Mouse (Mus musculus): ENCODE results near the gene Lurap1l. TPM values are rescaled to one million over a fixed set of nuclear protein-coding genes. Genes with fewer than 3 reads are reported as not detected.

Gene Lurap1l
- polyA plus RNA-seq, 1 experiment from 2014 or later = 3.9 TPM

GRCm38 (mm10) chr4:80949110-80949509 is 38.7 kb downstream of the Lurap1l start:
- no peaks in the 10 kb centered on the region for H3K27me3 ChIP-seq (replicated peaks; ENCODE audit: control insufficient read depth, insufficient read depth, low read length)
- no peaks in the 10 kb centered on the region for H3K9me3 ChIP-seq (ENCODE audit: control insufficient read depth, low read length)
- no peak for ATAC-seq (replicated peaks; ENCODE audit: low FRiP score)
- H3K4me2 ChIP-seq = no peak overlapping the region
- H3K36me3 ChIP-seq (ENCODE audit: control insufficient read depth, insufficient read depth, low read length) = no peaks in the 10 kb centered on the region
- no peak overlapping the region for H3K4me3 ChIP-seq (ENCODE audit: low read depth, low read length)
- H3K9ac ChIP-seq (ENCODE audit: low read depth, low read length) = no peak overlapping the region
- DNase-seq (ENCODE audit: low spot score) = no peak
- no peak overlapping the region for H3K27ac ChIP-seq (ENCODE audit: low read depth, low read length)
- peaks cover 3% of the 10 kb centered on the region; the same call in 1 of the 2 replicates for H3K4me1 ChIP-seq (replicated peaks; ENCODE audit: control insufficient read depth, insufficient read depth, low read length)

GRCm38 (mm10) chr4:80949720-80950119 is 39.3 kb downstream of the Lurap1l start:
- Histone ChIP-seq H3K27ac (ENCODE audit: low read depth, low read length) (no peak overlapping the region), H3K4me3 (ENCODE audit: low read depth, low read length) (no peak overlapping the region), H3K27me3 (replicated peaks; ENCODE audit: control insufficient read depth, insufficient read depth, low read length) (no peaks in the 10 kb centered on the region), H3K36me3 (ENCODE audit: control insufficient read depth, insufficient read depth, low read length) (no peaks in the 10 kb centered on the region), H3K4me1 (replicated peaks; ENCODE audit: control insufficient read depth, insufficient read depth, low read length) (peaks cover 3% of the 10 kb centered on the region; the same call in 1 of the 2 replicates), H3K9me3 (ENCODE audit: control insufficient read depth, low read length) (no peaks in the 10 kb centered on the region), H3K4me2 (no peak overlapping the region), H3K9ac (ENCODE audit: low read depth, low read length) (no peak overlapping the region)
- DNase-seq (ENCODE audit: low spot score) = no peak
- WGBS = 63% methylated on average over 2 of the region's 2 CpGs
- peak; percentile 63 for ATAC-seq (replicated peaks; ENCODE audit: low FRiP score)

GRCm38 (mm10) chr4:80950280-80950781 is 39.9 kb downstream of the Lurap1l start:
- Histone ChIP-seq H3K4me2 (no peak overlapping the region), H3K4me1 (replicated peaks; ENCODE audit: control insufficient read depth, insufficient read depth, low read length) (peaks cover 3% of the 10 kb centered on the region; the same call in 1 of the 2 replicates), H3K27ac (ENCODE audit: low read depth, low read length) (no peak overlapping the region; the same call in 1 of the 2 replicates)

GRCm38 (mm10) chr4:80952653-80953052 is 42.2 kb downstream of the Lurap1l start:
- Histone ChIP-seq H3K9me3 (ENCODE audit: control insufficient read depth, low read length) (no peaks in the 10 kb centered on the region), H3K4me3 (ENCODE audit: low read depth, low read length) (no peak overlapping the region), H3K27me3 (replicated peaks; ENCODE audit: control insufficient read depth, insufficient read depth, low read length) (no peaks in the 10 kb centered on the region), H3K27ac (ENCODE audit: low read depth, low read length) (no peak overlapping the region), H3K36me3 (ENCODE audit: control insufficient read depth, insufficient read depth, low read length) (no peaks in the 10 kb centered on the region), H3K4me2 (no peak overlapping the region), H3K4me1 (replicated peaks; ENCODE audit: control insufficient read depth, insufficient read depth, low read length) (peaks cover 3% of the 10 kb centered on the region; the same call in 1 of the 2 replicates), H3K9ac (ENCODE audit: low read depth, low read length) (no peak overlapping the region)
- WGBS = 71% methylated on average over 1 of the region's 1 CpGs
- ATAC-seq (replicated peaks; ENCODE audit: low FRiP score) (no peak), DNase-seq (ENCODE audit: low spot score) (no peak)

More at GRCm38 (mm10) chr4:80950280-80950781, 39.9 kb downstream of the Lurap1l start:
- no peak overlapping the region for H3K4me3 ChIP-seq (ENCODE audit: low read depth, low read length)
- no peaks in the 10 kb centered on the region for H3K27me3 ChIP-seq (replicated peaks; ENCODE audit: control insufficient read depth, insufficient read depth, low read length)
- no peaks in the 10 kb centered on the region for H3K9me3 ChIP-seq (ENCODE audit: control insufficient read depth, low read length)
- no peak overlapping the region for H3K9ac ChIP-seq (ENCODE audit: low read depth, low read length)
- no peak for DNase-seq (ENCODE audit: low spot score)
- ATAC-seq (replicated peaks; ENCODE audit: low FRiP score) = no peak
- H3K36me3 ChIP-seq (ENCODE audit: control insufficient read depth, insufficient read depth, low read length) = no peaks in the 10 kb centered on the region
- WGBS = 60% methylated on average over 8 of the region's 8 CpGs

GRCm38 (mm10) chr4:80955942-80956341 is 45.5 kb downstream of the Lurap1l start:
- Histone ChIP-seq H3K36me3 (ENCODE audit: control insufficient read depth, insufficient read depth, low read length) (no peaks in the 10 kb centered on the region), H3K4me1 (replicated peaks; ENCODE audit: control insufficient read depth, insufficient read depth, low read length) (no peaks in the 10 kb centered on the region), H3K4me2 (no peak overlapping the region), H3K9me3 (ENCODE audit: control insufficient read depth, low read length) (no peaks in the 10 kb centered on the region), H3K9ac (ENCODE audit: low read depth, low read length) (no peak overlapping the region), H3K4me3 (ENCODE audit: low read depth, low read length) (no peak overlapping the region), H3K27ac (ENCODE audit: low read depth, low read length) (no peak overlapping the region), H3K27me3 (replicated peaks; ENCODE audit: control insufficient read depth, insufficient read depth, low read length) (no peaks in the 10 kb centered on the region)
- 69% methylated on average over 2 of the region's 2 CpGs for WGBS
- ATAC-seq (replicated peaks; ENCODE audit: low FRiP score) (no peak), DNase-seq (ENCODE audit: low spot score) (no peak)

GRCm38 (mm10) chr4:80967526-80967925 is 57.1 kb downstream of the Lurap1l start:
- no peaks in the 10 kb centered on the region for H3K9me3 ChIP-seq (ENCODE audit: control insufficient read depth, low read length)
- H3K36me3 ChIP-seq (ENCODE audit: control insufficient read depth, insufficient read depth, low read length) = no peaks in the 10 kb centered on the region
- H3K4me3 ChIP-seq (ENCODE audit: low read depth, low read length) = no peak overlapping the region
- 91% methylated on average over 17 of the region's 17 CpGs for WGBS
- ATAC-seq (replicated peaks; ENCODE audit: low FRiP score) = no peak
- no peak overlapping the region for H3K27ac ChIP-seq (ENCODE audit: low read depth, low read length)
- H3K27me3 ChIP-seq (replicated peaks; ENCODE audit: control insufficient read depth, insufficient read depth, low read length) = no peaks in the 10 kb centered on the region
- no peak overlapping the region for H3K4me2 ChIP-seq
- H3K4me1 ChIP-seq (replicated peaks; ENCODE audit: control insufficient read depth, insufficient read depth, low read length) = no peaks in the 10 kb centered on the region
- DNase-seq (ENCODE audit: low spot score) = no peak
- no peak overlapping the region for H3K9ac ChIP-seq (ENCODE audit: low read depth, low read length)

GRCm38 (mm10) chr4:80971846-80972245 is 61.4 kb downstream of the Lurap1l start:
- Histone ChIP-seq H3K9ac (ENCODE audit: low read depth, low read length) (no peak overlapping the region), H3K4me1 (replicated peaks; ENCODE audit: control insufficient read depth, insufficient read depth, low read length) (no peaks in the 10 kb centered on the region), H3K27me3 (replicated peaks; ENCODE audit: control insufficient read depth, insufficient read depth, low read length) (no peaks in the 10 kb centered on the region), H3K9me3 (ENCODE audit: control insufficient read depth, low read length) (no peaks in the 10 kb centered on the region), H3K4me2 (no peak overlapping the region), H3K27ac (ENCODE audit: low read depth, low read length) (no peak overlapping the region), H3K4me3 (ENCODE audit: low read depth, low read length) (no peak overlapping the region), H3K36me3 (ENCODE audit: control insufficient read depth, insufficient read depth, low read length) (no peaks in the 10 kb centered on the region)
- no peak for DNase-seq (ENCODE audit: low spot score)
- ATAC-seq (replicated peaks; ENCODE audit: low FRiP score) = no peak
- WGBS = 43% methylated on average over 1 of the region's 1 CpGs

GRCm38 (mm10) chr4:80973896-80974295 is 63.5 kb downstream of the Lurap1l start:
- H3K27ac ChIP-seq (ENCODE audit: low read depth, low read length) = no peak overlapping the region
- ATAC-seq (replicated peaks; ENCODE audit: low FRiP score) = no peak
- no peak overlapping the region for H3K9ac ChIP-seq (ENCODE audit: low read depth, low read length)
- no peak overlapping the region for H3K4me3 ChIP-seq (ENCODE audit: low read depth, low read length)
- no peak for DNase-seq (ENCODE audit: low spot score)
- H3K4me2 ChIP-seq = no peak overlapping the region
- no peaks in the 10 kb centered on the region for H3K9me3 ChIP-seq (ENCODE audit: control insufficient read depth, low read length)
- no peaks in the 10 kb centered on the region for H3K27me3 ChIP-seq (replicated peaks; ENCODE audit: control insufficient read depth, insufficient read depth, low read length)
- H3K36me3 ChIP-seq (ENCODE audit: control insufficient read depth, insufficient read depth, low read length) = no peaks in the 10 kb centered on the region
- H3K4me1 ChIP-seq (replicated peaks; ENCODE audit: control insufficient read depth, insufficient read depth, low read length) = no peaks in the 10 kb centered on the region

GRCm38 (mm10) chr4:80990819-80991218 is 80.4 kb downstream of the Lurap1l start:
- no peaks in the 10 kb centered on the region for H3K9me3 ChIP-seq (ENCODE audit: control insufficient read depth, low read length)
- H3K4me3 ChIP-seq (ENCODE audit: low read depth, low read length) = no peak overlapping the region
- H3K27ac ChIP-seq (ENCODE audit: low read depth, low read length) = no peak overlapping the region
- DNase-seq (ENCODE audit: low spot score) = no peak
- H3K36me3 ChIP-seq (ENCODE audit: control insufficient read depth, insufficient read depth, low read length) = no peaks in the 10 kb centered on the region
- H3K9ac ChIP-seq (ENCODE audit: low read depth, low read length) = no peak overlapping the region
- ATAC-seq (replicated peaks; ENCODE audit: low FRiP score) = no peak
- no peak overlapping the region for H3K4me2 ChIP-seq
- WGBS = 68% methylated on average over 1 of the region's 1 CpGs
- no peaks in the 10 kb centered on the region for H3K27me3 ChIP-seq (replicated peaks; ENCODE audit: control insufficient read depth, insufficient read depth, low read length)
- no peaks in the 10 kb centered on the region for H3K4me1 ChIP-seq (replicated peaks; ENCODE audit: control insufficient read depth, insufficient read depth, low read length)

Data from liver, embryonic 11.5 days (tissue).